Mouse (Mus musculus) left cerebral cortex, adult 8-10 months (tissue): ENCODE results near the gene Atp1a4. TPM values are rescaled to one million over a fixed set of nuclear protein-coding genes. Genes with fewer than 3 reads are reported as not detected.

Experiments
- DNase-seq, 2 experiments: peaks; one replicate each; pipeline ENCODE4 v3.0.0; 2022; ENCODE audit warnings: low spot score in 2 of 2
- total RNA-seq, 4 experiments: library from RNA; stranded (reverse); gene quantifications; 2 replicates each; pipeline ENCODE4 v1.2.4; 2022

Gene Atp1a4
- total RNA-seq, 4 experiments from 2014 or later = not detected

GRCm38 (mm10) chr1:172219451-172220406 lies 38.5 kb downstream of the Atp1a4 start, which contains the start of gene Casq1:
TSS of gene Casq1 (minus strand) at chr1:172219868.
- no peak for DNase-seq

GRCm38 (mm10) chr1:172218164-172218910 lies 39.9 kb downstream of the Atp1a4 start:
- no peak for DNase-seq

- peak; percentile 84 for DNase-seq
Observed at GRCm38 (mm10) chr1:172217148-172217547, 41.1 kb downstream of the Atp1a4 start.

- no peak for DNase-seq
Observed at GRCm38 (mm10) chr1:172214748-172215147, 43.5 kb downstream of the Atp1a4 start.

GRCm38 (mm10) chr1:172213771-172214170 lies 44.4 kb downstream of the Atp1a4 start:
- no peak for DNase-seq

- DNase-seq = no peak
Observed at GRCm38 (mm10) chr1:172212776-172213175, 45.4 kb downstream of the Atp1a4 start.

GRCm38 (mm10) chr1:172207111-172207584 lies 51.1 kb downstream of the Atp1a4 start:
- peak in 1 of 2 experiments; percentile 75 for DNase-seq

- peak; percentile 64 to 85 for DNase-seq
Observed at GRCm38 (mm10) chr1:172206141-172206917, 51.9 kb downstream of the Atp1a4 start, which contains the start of gene Pea15a. TSS of gene Pea15a (minus strand) at chr1:172206804.

GRCm38 (mm10) chr1:172205741-172206087 lies 52.5 kb downstream of the Atp1a4 start:
- DNase-seq = peak in 1 of 2 experiments; percentile 58

GRCm38 (mm10) chr1:172204814-172205740 lies 53.1 kb downstream of the Atp1a4 start:
- DNase-seq = no peak

- DNase-seq = no peak
Observed at GRCm38 (mm10) chr1:172204033-172204813, 54.0 kb downstream of the Atp1a4 start.

- DNase-seq = no peak
Observed at GRCm38 (mm10) chr1:172203566-172203965, 54.6 kb downstream of the Atp1a4 start.

- DNase-seq = peak in 1 of 2 experiments; percentile 42
Observed at GRCm38 (mm10) chr1:172202894-172203522, 55.2 kb downstream of the Atp1a4 start.

GRCm38 (mm10) chr1:172201967-172202880 lies 56.0 kb downstream of the Atp1a4 start:
- DNase-seq = peak in 1 of 2 experiments; percentile 19

GRCm38 (mm10) chr1:172200871-172201447 lies 57.3 kb downstream of the Atp1a4 start:
- peak; percentile 50 to 80 for DNase-seq

GRCm38 (mm10) chr1:172200161-172200560 lies 58.1 kb downstream of the Atp1a4 start:
- no peak for DNase-seq

- DNase-seq = peak in 1 of 2 experiments; percentile 4
Observed at GRCm38 (mm10) chr1:172198996-172199395, 59.2 kb downstream of the Atp1a4 start.
